Mouse (Mus musculus) neutrophil, adult 5-6 weeks (primary cell): ENCODE data around the gene Cplx2. TPM values are rescaled to one million over a fixed set of nuclear protein-coding genes. Genes with fewer than 3 reads are reported as not detected.

Source experiments
- ATAC-seq: fragments of 151-379, 151-347 bp; 2 replicates; pipeline ENCODE4 v1.8.0; 2017; ENCODE audit warnings: mild to moderate bottlenecking, moderate TSS enrichment; ENCODE audit not compliant: insufficient number of reproducible peaks, poor library complexity, low FRiP score, severe bottlenecking; ENCODE audit errors: extremely low read depth
- total RNA-seq: library from RNA; stranded (forward); fragments of 200-1000 nt; gene quantifications from 2 replicates; pipeline ENCODE4 v1.2.3, GENCODE M21; 2017

Cplx2 gene
- total RNA-seq = 2.7 and 2.9 TPM in 2 replicates

- no peak for ATAC-seq
Observed at GRCm38 (mm10) chr13:54371049-54371386, at the start of gene Cplx2. Gene Cplx2 (plus strand): TSS chr13:54371349.

GRCm38 (mm10) chr13:54322396-54323306 lies 48.5 kb upstream of the Cplx2 start:
- peak; percentile 14; the same call in 1 of the 2 replicates for ATAC-seq

GRCm38 (mm10) chr13:54323307-54324165 lies 47.6 kb upstream of the Cplx2 start:
- no peak for ATAC-seq

GRCm38 (mm10) chr13:54324178-54324577 lies 47.0 kb upstream of the Cplx2 start:
- ATAC-seq = no peak

GRCm38 (mm10) chr13:54325814-54326213 lies 45.3 kb upstream of the Cplx2 start:
- ATAC-seq = no peak

- ATAC-seq = no peak
Observed at GRCm38 (mm10) chr13:54326686-54327447, 44.3 kb upstream of the Cplx2 start.

GRCm38 (mm10) chr13:54328029-54328428 lies 43.1 kb upstream of the Cplx2 start:
- no peak for ATAC-seq

- no peak for ATAC-seq
Observed at GRCm38 (mm10) chr13:54328954-54329490, 42.1 kb upstream of the Cplx2 start.

- ATAC-seq = no peak
Observed at GRCm38 (mm10) chr13:54331825-54332675, 39.1 kb upstream of the Cplx2 start.

GRCm38 (mm10) chr13:54332921-54333477 lies 38.1 kb upstream of the Cplx2 start:
- ATAC-seq = no peak

- ATAC-seq = no peak
Observed at GRCm38 (mm10) chr13:54337058-54337457, 34.1 kb upstream of the Cplx2 start.

- no peak for ATAC-seq
Observed at GRCm38 (mm10) chr13:54337541-54337940, 33.6 kb upstream of the Cplx2 start.

GRCm38 (mm10) chr13:54338815-54339214 lies 32.3 kb upstream of the Cplx2 start:
- ATAC-seq = no peak

GRCm38 (mm10) chr13:54345885-54346647 lies 25.1 kb upstream of the Cplx2 start:
- ATAC-seq = no peak

GRCm38 (mm10) chr13:54348011-54348410 lies 23.1 kb upstream of the Cplx2 start:
- ATAC-seq = no peak

GRCm38 (mm10) chr13:54349126-54349759 lies 21.9 kb upstream of the Cplx2 start:
- no peak for ATAC-seq

- no peak for ATAC-seq
Observed at GRCm38 (mm10) chr13:54357420-54357819, 13.7 kb upstream of the Cplx2 start.
